Mouse (Mus musculus) liver, embryonic 14.5 days (tissue): ENCODE measurements around the gene Wwc2.

ENCODE experiments used
- CTCF ChIP-seq: IDR thresholded peaks from 2 replicates; pipeline ENCODE4 v1.5.1; 2016; ENCODE audit warnings: antibody characterized with exemption, low read depth, control low read depth
- EP300 ChIP-seq: IDR thresholded peaks from 2 replicates; pipeline ENCODE4 v1.6.1; 2016; ENCODE audit warnings: antibody characterized with exemption, low read depth

GRCm38 (mm10) chr8:47809970-47810665, 180.6 kb downstream of the Wwc2 start:
- TF ChIP-seq CTCF: no peak
- TF ChIP-seq EP300: no peak
